Mouse (Mus musculus) C2C12 (cell line): ENCODE data around the gene Prss50. TPM values are rescaled to one million over a fixed set of nuclear protein-coding genes. Genes with fewer than 3 reads are reported as not detected.

Source experiments
- H3K27me3 ChIP-seq: one replicate; pipeline ENCODE4 v1.6.1; 2011; ENCODE audit not compliant: control insufficient read depth, insufficient read depth, insufficient read length
- H3K36me3 ChIP-seq: one replicate; pipeline ENCODE4 v1.6.1; 2011; ENCODE audit not compliant: control insufficient read depth, insufficient read depth
- H3K4me3 ChIP-seq: one replicate; pipeline ENCODE4 v1.5.1; 2011; ENCODE audit warnings: mild to moderate bottlenecking, control low read depth; ENCODE audit not compliant: poor library complexity, insufficient read depth, severe bottlenecking
- H3K79me2 ChIP-seq: one replicate; pipeline ENCODE4 v1.6.1; 2011; ENCODE audit not compliant: control insufficient read depth, insufficient read depth
- H3K79me3 ChIP-seq: one replicate; pipeline ENCODE4 v1.6.1; 2011; ENCODE audit warnings: low read depth, control low read depth
- H3ac ChIP-seq: one replicate; pipeline ENCODE3; 2011; ENCODE audit warnings: low read depth; ENCODE audit not compliant: control insufficient read depth, insufficient read length
- CEBPB ChIP-seq: IDR thresholded peaks from one replicate; pipeline ENCODE4 v1.6.1; 2011; ENCODE audit warnings: low read depth, mild to moderate bottlenecking, control low read depth, moderate library complexity
- CTCF ChIP-seq: IDR thresholded peaks from one replicate; pipeline ENCODE4 v1.5.1; 2011; ENCODE audit not compliant: control insufficient read depth, insufficient read depth, insufficient read length
- FOSL1 ChIP-seq: IDR thresholded peaks from one replicate; pipeline ENCODE4 v1.8.0; 2011; ENCODE audit warnings: mild to moderate bottlenecking, low read length; ENCODE audit not compliant: poor library complexity, insufficient read depth, severe bottlenecking
- MAX ChIP-seq: IDR thresholded peaks from one replicate; pipeline ENCODE4 v1.6.1; 2011; ENCODE audit warnings: mild to moderate bottlenecking, control low read depth
- MYOD1 ChIP-seq: IDR thresholded peaks from one replicate; pipeline ENCODE4 v1.6.1; 2011; ENCODE audit warnings: low read depth; ENCODE audit not compliant: control insufficient read depth, insufficient read length
- MYOG ChIP-seq: IDR thresholded peaks from one replicate; pipeline ENCODE4 v1.6.1; 2011; ENCODE audit not compliant: control insufficient read depth, insufficient read length; ENCODE audit errors: extremely low read depth
- USF1 ChIP-seq: IDR thresholded peaks from one replicate; pipeline ENCODE4 v1.6.1; 2011; ENCODE audit warnings: low read depth, mild to moderate bottlenecking, control low read depth, moderate library complexity
- polyA plus RNA-seq: library from polyadenylated mRNA; unstranded; fragments of >200 nt; fragmentation: generic; extraction: Trizol; gene quantifications from one replicate; pipeline ENCODE4 v1.2.1, GENCODE M21; 2012; ENCODE audit warnings: missing spikeins

Prss50 gene
- polyA plus RNA-seq, 1 experiment: 0.04 TPM

DNA sequence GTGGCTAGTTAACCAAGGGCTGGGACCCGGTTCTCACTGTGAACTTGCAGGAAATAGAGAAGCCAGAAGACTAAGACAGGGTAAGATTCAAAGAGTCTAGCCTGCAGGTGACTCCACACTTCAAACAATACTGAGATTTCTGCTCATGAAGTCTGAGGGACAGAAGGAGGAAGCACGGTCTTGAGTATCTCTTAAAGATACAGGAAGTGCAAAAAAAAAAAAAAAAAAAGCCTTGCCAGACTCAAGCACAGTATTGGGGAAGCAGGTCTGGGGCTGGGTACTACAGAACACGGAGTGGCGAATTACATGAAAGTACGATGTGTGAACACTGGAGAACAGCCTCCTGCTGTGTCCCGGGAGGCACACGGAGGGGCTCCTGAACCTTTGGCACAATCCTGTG, 31.9 kb upstream of the Prss50 start:
- Histone ChIP-seq H3K36me3 (no peaks in the 10 kb centered on the region), H3K79me2 (no peaks in the 10 kb centered on the region), H3K4me3 (no peak overlapping the region), H3K27me3 (peaks cover 55% of the 10 kb centered on the region), H3ac (no peak overlapping the region), H3K79me3 (no peaks in the 10 kb centered on the region)
- TF ChIP-seq MAX: no peak
- TF ChIP-seq MYOG: no peak
- TF ChIP-seq CTCF: no peak
- TF ChIP-seq MYOD1: no peak
- no peak for TF ChIP-seq CEBPB
- no peak for TF ChIP-seq FOSL1

DNA sequence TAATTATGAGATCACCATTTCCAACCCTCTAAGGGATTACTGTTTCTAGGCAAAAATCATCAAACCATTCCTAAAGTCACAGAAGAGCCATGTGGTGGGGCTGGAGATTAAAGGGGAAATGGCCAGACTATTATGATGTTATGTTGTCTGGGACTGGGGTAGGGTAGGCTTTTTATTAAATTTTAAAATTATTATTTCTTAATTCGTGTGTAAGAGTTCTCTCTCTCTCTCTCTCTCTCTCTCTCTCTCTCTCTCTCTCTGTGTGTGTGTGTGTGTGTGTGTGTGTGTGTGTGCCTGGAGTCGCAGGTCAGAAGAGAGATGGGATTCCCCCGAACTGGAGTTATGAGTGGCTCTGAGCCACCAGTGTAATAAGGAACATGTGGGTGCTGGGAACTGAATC, 31.4 kb upstream of the Prss50 start, which contains the start of gene Prss43:
TSS of gene Prss43 (plus strand) at position 301 of the 400 bp plus-strand sequence.
- Histone ChIP-seq H3K36me3 (no peaks in the 10 kb centered on the region), H3K79me3 (no peaks in the 10 kb centered on the region), H3K4me3 (no peak within 1 kb of the TSS), H3K79me2 (no peaks in the 10 kb centered on the region), H3ac (no peak within 1 kb of the TSS), H3K27me3 (peaks cover 51% of the 10 kb centered on the region)
- no peak for TF ChIP-seq MYOD1
- TF ChIP-seq CTCF: no peak
- no peak for TF ChIP-seq MYOG
- no peak for TF ChIP-seq CEBPB

DNA sequence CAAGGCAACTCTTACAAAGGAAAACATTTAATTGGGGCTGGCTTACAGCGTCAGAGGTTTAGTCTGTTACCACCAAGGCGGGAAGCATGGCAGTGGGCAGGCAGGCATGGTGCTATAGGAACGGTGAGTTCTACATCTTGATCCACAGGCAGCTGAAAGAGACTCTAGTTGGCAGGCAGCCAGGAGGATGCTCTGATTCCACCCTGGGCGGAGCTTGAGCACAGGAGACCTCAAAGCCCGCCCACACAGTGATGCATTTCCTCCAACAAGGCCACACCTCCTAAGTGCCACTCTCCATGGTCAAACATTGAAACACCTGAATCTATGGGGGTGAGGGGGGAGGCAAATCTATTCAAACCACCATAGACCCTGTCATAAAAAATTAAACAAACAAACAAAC, 24.7 kb upstream of the Prss50 start:
- peaks cover 12% of the 10 kb centered on the region for H3K27me3 ChIP-seq
- H3K79me3 ChIP-seq: no peaks in the 10 kb centered on the region
- H3K36me3 ChIP-seq: no peaks in the 10 kb centered on the region
- no peak for TF ChIP-seq CEBPB
- TF ChIP-seq CTCF: no peak
- no peak for TF ChIP-seq FOSL1
- no peak for TF ChIP-seq MYOG
- TF ChIP-seq MYOD1: no peak
- TF ChIP-seq MAX: no peak
- TF ChIP-seq USF1: no peak
- H3ac ChIP-seq: no peak overlapping the region
- no peak overlapping the region for H3K4me3 ChIP-seq
- H3K79me2 ChIP-seq: no peaks in the 10 kb centered on the region

DNA sequence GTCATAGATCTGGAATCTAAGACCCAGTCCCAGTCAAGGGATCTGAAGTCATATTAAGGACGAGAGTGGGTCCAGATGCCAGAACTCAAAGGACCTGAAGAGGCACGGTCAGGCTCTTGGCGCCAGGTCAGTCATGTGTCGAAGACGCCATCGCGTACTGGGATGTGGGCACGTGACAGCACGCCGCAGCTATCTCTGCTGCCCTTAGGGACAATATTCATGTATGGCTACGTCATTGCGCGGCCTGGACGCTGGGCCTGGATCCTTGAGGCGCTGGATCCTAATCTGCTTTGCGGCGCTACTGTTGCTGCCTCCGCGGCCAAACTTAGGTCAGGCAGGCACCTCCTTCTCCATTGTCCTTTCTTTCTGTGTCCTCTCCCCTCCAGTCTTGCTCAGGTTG, 23.4 kb upstream of the Prss50 start, which contains the start of gene Prss45:
TSS of gene Prss45 (plus strand) at position 178 of the 400 bp plus-strand sequence.
- no peak for TF ChIP-seq MAX
- TF ChIP-seq USF1: no peak
- no peak for TF ChIP-seq FOSL1
- no peak for TF ChIP-seq MYOG
- TF ChIP-seq CTCF: no peak
- no peak for TF ChIP-seq CEBPB
- TF ChIP-seq MYOD1: no peak
- H3K79me2 ChIP-seq: no peaks in the 10 kb centered on the region
- H3K27me3 ChIP-seq: peaks cover 3% of the 10 kb centered on the region
- H3K79me3 ChIP-seq: no peaks in the 10 kb centered on the region
- no peak within 1 kb of the TSS for H3ac ChIP-seq
- no peaks in the 10 kb centered on the region for H3K36me3 ChIP-seq
- H3K4me3 ChIP-seq: no peak within 1 kb of the TSS

DNA sequence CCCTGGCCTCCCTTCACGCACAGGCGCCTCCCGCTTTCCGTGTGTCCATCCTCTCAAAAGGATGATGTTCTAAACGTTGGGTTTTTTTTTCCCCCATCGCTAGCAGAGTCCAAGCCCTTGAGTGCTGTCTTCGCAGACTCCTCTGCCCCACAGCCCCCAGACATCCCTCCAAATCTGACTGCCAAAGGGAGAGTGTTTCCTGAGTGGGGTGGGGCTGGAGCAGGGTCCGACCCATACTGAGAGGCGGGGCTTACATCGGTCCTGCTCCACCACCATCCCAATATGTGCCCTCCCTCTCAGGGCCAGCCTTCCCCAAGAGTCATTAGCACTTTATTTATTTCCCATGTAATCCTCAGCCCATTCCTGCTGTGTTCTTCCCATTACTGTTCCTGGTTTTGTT, 22.8 kb upstream of the Prss50 start:
- TF ChIP-seq MYOG (no peak), FOSL1 (no peak), MAX (no peak), USF1 (no peak), CTCF (no peak)
- H3K79me2 ChIP-seq: no peaks in the 10 kb centered on the region
- H3K4me3 ChIP-seq: no peak overlapping the region
- no peak overlapping the region for H3ac ChIP-seq
- H3K27me3 ChIP-seq: peaks cover 2% of the 10 kb centered on the region
- H3K36me3 ChIP-seq: no peaks in the 10 kb centered on the region
- no peaks in the 10 kb centered on the region for H3K79me3 ChIP-seq

DNA sequence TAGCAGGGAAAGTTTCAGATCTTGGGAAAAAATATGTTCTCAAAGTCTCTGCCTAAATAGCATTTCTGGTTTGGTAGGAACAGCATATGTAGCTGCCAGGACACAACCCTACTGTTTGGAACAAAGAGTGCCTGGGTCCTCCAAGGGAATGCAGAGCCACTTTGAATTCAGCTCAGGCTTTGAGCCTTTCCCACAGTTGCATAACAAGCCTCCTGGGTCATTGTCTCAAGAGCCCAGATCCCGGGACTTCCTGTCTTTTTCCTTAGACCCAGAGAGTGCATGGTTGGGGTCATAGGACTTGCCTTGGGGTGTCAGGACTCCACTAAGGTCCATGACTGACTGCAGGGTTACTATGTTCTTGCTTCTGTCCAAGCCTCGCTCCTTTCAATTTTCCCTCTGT, 21.7 kb upstream of the Prss50 start:
- H3K4me3 ChIP-seq: no peak overlapping the region
- no peak for TF ChIP-seq USF1
- TF ChIP-seq CTCF: no peak
- TF ChIP-seq MYOG: no peak
- no peak for TF ChIP-seq FOSL1
- TF ChIP-seq MAX: no peak
- H3K79me3 ChIP-seq: no peaks in the 10 kb centered on the region
- no peak overlapping the region for H3ac ChIP-seq
- no peaks in the 10 kb centered on the region for H3K79me2 ChIP-seq
- no peaks in the 10 kb centered on the region for H3K27me3 ChIP-seq
- H3K36me3 ChIP-seq: no peaks in the 10 kb centered on the region
